Mouse (Mus musculus) neural tube, embryonic 15.5 days (tissue): ENCODE data around the gene Dock7. TPM values are rescaled to one million over a fixed set of nuclear protein-coding genes. Genes with fewer than 3 reads are reported as not detected.

Experiments used
- ATAC-seq: fragments of 200-750 bp; cut with Nextera tagmentation; 2 replicates; pipeline ENCODE4 v1.8.0; 2017; ENCODE audit warnings: mild to moderate bottlenecking, moderate TSS enrichment, moderate library complexity; ENCODE audit not compliant: low FRiP score
- H3K27ac ChIP-seq: fragments of 300-500 bp; sonication (generic); replicated peaks from 2 replicates; pipeline ENCODE4 v1.5.1; 2015; ENCODE audit warnings: mild to moderate bottlenecking, inconsistent platforms
- H3K27me3 ChIP-seq: fragments of 300-500 bp; sonication (generic); replicated peaks from 2 replicates; pipeline ENCODE4 v1.6.1; 2015; ENCODE audit warnings: inconsistent platforms
- H3K36me3 ChIP-seq: fragments of 300-500 bp; sonication (generic); 2 replicates; pipeline ENCODE4 v1.6.1; 2015; ENCODE audit warnings: inconsistent platforms
- H3K4me1 ChIP-seq: fragments of 300-500 bp; sonication (generic); 2 replicates; pipeline ENCODE4 v1.6.1; 2015; ENCODE audit warnings: inconsistent platforms
- H3K4me2 ChIP-seq: fragments of 300-500 bp; sonication (generic); 2 replicates; pipeline ENCODE4 v1.6.1; 2015; ENCODE audit warnings: inconsistent platforms, mild to moderate bottlenecking, moderate library complexity
- H3K4me3 ChIP-seq: fragments of 300-500 bp; sonication (generic); replicated peaks from 2 replicates; pipeline ENCODE4 v1.5.1; 2015; ENCODE audit warnings: mild to moderate bottlenecking, inconsistent platforms
- H3K9ac ChIP-seq: fragments of 300-500 bp; sonication (generic); replicated peaks from 2 replicates; pipeline ENCODE4 v1.6.1; 2015; ENCODE audit warnings: mild to moderate bottlenecking, inconsistent platforms
- H3K9me3 ChIP-seq: fragments of 300-500 bp; sonication (generic); replicated peaks from 2 replicates; pipeline ENCODE4 v1.6.1; 2016; ENCODE audit warnings: inconsistent platforms
- WGBS: fragments of 180-500 bp; shearing (Covaris S2); methylation state at CpG from one replicate; pipeline ENCODE4 v1.1.7; 2015; ENCODE audit warnings: mixed read lengths; 5-methylcytosine and 5-hydroxymethylcytosine counted together
- polyA plus RNA-seq: library from polyadenylated mRNA; unstranded; fragments of >200 nt; fragmentation: Nextera tagmentation; extraction: Ambion mirVana; gene quantifications from 2 replicates; pipeline ENCODE4 v1.2.1, GENCODE M21; 2015

The Dock7 gene
- polyA plus RNA-seq, 1 experiment from 2014 or later = 52.3 TPM

DNA sequence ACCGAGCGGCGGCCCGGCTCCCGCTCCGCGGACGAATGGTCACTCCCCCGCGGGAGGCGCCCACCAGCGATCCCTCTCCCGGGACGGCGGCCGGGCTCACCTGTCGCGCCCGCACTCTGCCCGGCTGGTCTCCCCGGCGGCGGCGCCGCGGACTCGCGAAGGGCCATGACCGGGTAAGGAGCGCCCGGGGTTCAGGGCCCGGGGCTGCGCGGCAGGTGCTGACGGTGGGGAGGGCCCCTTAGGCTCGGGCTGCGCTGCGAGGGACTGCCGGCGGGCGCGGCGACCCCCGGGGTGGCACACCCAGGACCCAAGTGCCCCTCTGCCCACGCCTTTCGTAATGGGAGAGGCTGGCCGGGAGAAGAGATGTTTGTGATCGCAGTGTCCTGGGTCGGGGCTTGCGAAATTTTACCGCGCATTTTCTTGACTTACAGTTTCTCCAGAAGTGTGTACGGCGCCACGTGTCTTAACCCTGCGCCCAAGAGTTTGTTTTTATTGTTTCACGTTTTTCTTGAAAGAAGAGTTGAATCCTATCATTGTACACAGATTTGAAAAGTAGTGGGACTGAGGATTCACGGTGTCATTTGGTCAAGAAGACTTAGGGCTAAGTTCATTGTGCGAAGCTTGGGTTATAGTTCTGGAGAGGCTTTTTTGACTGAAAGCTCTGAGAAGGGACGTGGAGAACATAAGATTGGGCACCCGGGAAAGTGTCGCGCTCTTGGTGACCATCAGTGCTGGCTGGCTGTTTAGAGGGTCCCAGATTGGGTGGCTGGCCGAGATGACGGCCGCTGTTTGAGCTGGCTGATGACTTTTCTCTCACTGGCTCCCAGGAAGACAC lies 196.4 kb downstream of the Dock7 start:
- peak; percentile 18 for ATAC-seq
- Histone ChIP-seq H3K9ac (peak overlapping the region; percentile 91), H3K36me3 (no peaks in the 10 kb centered on the region), H3K4me3 (peak overlapping the region; percentile 69), H3K27me3 (no peaks in the 10 kb centered on the region), H3K27ac (peak overlapping the region; percentile 100), H3K4me2 (peak overlapping the region; percentile 67), H3K4me1 (peaks cover 20% of the 10 kb centered on the region), H3K9me3 (no peaks in the 10 kb centered on the region)
- under 1% methylated on average over 55 of the region's 66 CpGs for WGBS

DNA sequence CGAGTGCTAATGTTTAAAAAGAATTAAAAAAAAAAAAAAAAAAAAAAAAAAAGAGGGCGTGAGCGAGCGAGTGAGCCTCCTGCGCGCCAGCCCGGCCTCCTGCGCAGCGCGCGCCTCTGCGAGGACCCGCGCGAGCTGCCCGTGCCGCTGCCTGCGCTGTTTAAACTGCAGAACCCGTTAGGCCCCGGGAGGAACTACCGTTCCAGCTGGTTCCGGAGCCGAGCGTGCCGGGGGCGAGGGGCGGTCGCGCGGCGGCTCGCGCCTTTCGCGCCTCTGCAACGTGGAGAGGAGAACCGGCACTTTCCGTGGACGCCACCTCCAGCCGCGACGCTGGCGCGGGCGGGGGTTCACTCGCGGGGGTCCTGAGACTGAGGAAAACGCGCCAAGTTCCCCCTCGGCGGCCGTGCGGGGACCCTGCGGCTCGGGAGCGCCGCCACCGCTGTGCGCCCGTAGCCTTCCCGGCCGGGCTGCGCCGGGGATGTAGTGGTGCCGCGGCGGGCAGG lies 197.1 kb downstream of the Dock7 start, which contains the start of gene Usp1:
Gene Usp1 (plus strand): TSS at position 243 of the 503 bp plus-strand sequence.
- Histone ChIP-seq H3K4me1 (peaks cover 20% of the 10 kb centered on the region), H3K9ac (peak within 1 kb of the TSS; percentile 91), H3K4me2 (peak within 1 kb of the TSS; percentile 67), H3K4me3 (peak within 1 kb of the TSS; percentile 69), H3K27ac (peak within 1 kb of the TSS; percentile 100), H3K36me3 (no peaks in the 10 kb centered on the region), H3K27me3 (no peaks in the 10 kb centered on the region), H3K9me3 (no peaks in the 10 kb centered on the region)
- WGBS = under 1% methylated on average over 64 of the region's 67 CpGs
- peak; percentile 71 for ATAC-seq

DNA sequence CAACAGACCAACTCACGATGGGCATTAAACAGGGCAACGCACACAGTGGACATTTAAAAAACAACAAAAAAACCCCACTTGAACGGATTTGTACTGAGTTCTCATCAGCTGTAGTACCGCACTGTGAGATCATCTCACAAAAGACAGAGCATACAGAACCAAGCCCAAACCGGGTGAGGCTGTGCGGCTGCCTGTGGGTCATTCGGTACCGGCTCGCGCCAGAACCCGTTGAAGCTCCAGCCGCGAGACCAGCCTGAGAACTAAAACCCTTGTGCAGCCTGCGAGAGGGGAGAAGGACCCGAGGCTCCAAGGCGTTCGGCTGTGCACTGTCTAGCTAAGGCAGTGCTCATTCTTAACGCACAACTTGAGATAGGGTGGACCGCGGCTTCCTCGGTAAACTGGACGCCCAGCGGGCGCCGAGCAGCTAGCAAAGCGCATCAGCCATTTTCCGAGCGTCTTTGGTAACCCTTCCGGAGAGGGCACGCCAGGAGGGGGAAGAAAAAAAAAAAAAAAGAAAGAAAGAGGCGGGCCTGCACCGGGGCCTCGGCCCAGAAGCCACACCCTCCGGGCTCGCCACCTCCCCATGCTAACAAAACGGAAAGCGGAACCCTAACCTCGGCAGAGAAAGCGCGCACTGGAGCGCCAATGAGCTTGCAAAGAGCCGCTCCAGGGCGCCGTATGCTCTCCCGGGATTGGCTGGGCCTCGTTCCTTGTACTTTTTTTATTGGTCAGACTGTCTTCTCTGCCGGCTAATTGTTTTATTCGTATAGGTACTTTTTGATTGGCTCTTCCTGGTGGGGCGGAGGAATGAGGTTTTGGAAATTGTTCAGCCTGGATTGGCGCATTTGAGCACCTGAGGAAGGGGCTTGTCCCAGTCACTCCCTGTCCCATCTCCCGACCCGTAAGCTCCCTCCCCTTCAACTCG lies 197.8 kb downstream of the Dock7 start:
- peak overlapping the region; percentile 100 for H3K27ac ChIP-seq
- H3K9ac ChIP-seq = peak overlapping the region; percentile 77
- no peaks in the 10 kb centered on the region for H3K9me3 ChIP-seq
- peaks cover 20% of the 10 kb centered on the region for H3K4me1 ChIP-seq
- peak overlapping the region; percentile 67 for H3K4me2 ChIP-seq
- H3K27me3 ChIP-seq = no peaks in the 10 kb centered on the region
- no peaks in the 10 kb centered on the region for H3K36me3 ChIP-seq
- peak overlapping the region; percentile 69 for H3K4me3 ChIP-seq
- ATAC-seq = peak; percentile 94
- under 1% methylated on average over 52 of the region's 53 CpGs for WGBS

DNA sequence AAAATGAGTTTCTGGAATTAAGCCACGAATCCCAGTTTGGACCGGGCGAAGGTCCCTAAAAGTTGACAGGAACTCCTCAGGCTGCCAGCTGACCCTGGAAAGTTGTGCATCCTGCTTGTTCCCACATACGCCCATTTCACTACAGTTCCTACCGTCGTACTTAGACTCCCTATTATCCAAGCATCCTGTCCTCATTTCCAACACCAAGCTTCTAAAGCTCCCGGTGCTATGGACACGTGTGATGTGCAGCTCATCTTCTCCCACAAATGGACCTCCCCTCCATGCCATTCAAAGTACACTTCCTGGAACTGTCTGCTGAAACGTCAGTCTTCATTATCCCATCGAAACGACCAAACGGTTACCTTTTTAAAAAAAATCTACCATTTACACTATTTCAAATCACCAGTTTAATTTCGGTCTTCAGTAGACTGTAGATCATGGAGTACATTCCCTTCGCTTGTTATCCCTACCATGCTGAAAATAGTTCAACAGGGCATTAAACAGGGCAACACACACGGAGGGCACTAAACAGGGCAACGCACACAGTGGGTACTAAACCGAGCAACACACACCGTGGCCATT lies 198.6 kb downstream of the Dock7 start:
- Histone ChIP-seq H3K4me1 (peaks cover 20% of the 10 kb centered on the region), H3K9ac (peak overlapping the region; percentile 77), H3K4me2 (peak overlapping the region; percentile 67), H3K27ac (peak overlapping the region; percentile 100), H3K4me3 (peak overlapping the region; percentile 69), H3K27me3 (no peaks in the 10 kb centered on the region), H3K9me3 (no peaks in the 10 kb centered on the region), H3K36me3 (no peaks in the 10 kb centered on the region)
- ATAC-seq = peak; percentile 6
- WGBS = 14% methylated on average over 18 of the region's 18 CpGs

DNA sequence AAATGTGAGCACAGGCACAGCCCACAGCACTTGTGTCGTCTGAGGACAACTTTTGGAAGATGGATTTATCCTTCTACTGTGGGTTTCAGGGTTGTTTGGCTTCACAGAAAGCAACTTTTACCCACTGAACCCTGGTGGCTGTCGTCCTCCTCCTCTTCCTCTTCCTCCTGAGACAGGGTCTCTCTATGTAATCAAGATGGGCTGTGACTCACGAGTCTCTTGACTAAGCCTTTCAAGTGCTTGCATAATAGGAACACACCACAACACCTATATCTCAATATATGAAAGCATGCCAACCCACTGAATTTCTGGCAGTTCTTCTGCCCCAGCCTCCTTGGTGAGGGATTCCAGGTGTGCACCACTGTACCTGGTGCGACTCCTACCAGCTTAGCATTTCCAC lies 199.8 kb downstream of the Dock7 start:
- H3K9me3 ChIP-seq = no peaks in the 10 kb centered on the region
- 92% methylated on average over 4 of the region's 4 CpGs for WGBS
- no peak overlapping the region for H3K4me2 ChIP-seq
- no peak overlapping the region for H3K4me3 ChIP-seq
- H3K36me3 ChIP-seq = no peaks in the 10 kb centered on the region
- H3K27me3 ChIP-seq = no peaks in the 10 kb centered on the region
- no peak overlapping the region for H3K27ac ChIP-seq
- peaks cover 20% of the 10 kb centered on the region for H3K4me1 ChIP-seq
- ATAC-seq = no peak
- H3K9ac ChIP-seq = no peak overlapping the region

DNA sequence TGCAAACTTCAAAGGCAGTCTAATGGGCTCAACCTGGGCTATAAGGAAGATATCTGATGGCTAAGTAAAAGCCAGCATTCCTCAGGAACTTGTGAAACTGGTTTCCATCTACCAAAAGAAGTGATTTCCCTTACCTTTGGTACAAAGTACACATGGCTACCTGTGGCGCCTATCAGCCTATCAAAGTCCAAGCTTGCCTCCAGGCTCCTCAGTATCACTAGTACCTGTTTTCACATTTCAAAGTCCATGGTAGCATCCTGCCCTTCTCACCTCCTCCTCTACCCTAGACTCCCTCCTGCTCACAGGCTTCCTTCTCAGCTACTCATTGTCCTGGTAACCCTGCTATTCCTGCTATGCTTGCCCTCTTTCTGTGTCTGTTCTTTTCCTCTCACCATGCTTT lies 202.5 kb downstream of the Dock7 start:
- WGBS = 86% methylated on average over 1 of the region's 1 CpGs
- H3K4me1 ChIP-seq = peaks cover 8% of the 10 kb centered on the region
- no peaks in the 10 kb centered on the region for H3K27me3 ChIP-seq
- H3K36me3 ChIP-seq = no peaks in the 10 kb centered on the region
- H3K4me2 ChIP-seq = no peak overlapping the region
- H3K4me3 ChIP-seq = no peak overlapping the region
- ATAC-seq = no peak
- H3K9ac ChIP-seq = no peak overlapping the region
- no peaks in the 10 kb centered on the region for H3K9me3 ChIP-seq
- no peak overlapping the region for H3K27ac ChIP-seq

DNA sequence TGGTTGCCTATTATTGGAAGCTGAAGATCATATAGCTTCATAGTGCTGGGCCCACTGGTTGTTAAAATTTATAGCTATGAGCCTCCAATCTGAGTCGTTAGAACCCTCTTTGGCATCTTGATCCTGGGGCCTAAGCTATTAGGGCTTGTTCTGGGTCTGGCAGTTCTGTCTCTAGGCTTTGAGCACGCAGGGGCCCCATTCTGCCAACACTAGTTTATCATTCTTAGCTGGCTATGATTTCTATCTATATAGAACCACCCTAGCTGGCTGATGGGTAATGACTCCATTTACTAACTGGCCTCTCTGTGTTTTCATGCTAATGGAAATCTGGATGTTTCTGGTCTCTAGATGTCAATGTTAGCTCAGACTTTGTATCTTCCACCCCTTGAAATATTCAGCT lies 203.0 kb downstream of the Dock7 start:
- H3K27ac ChIP-seq = no peak overlapping the region
- no peak overlapping the region for H3K4me2 ChIP-seq
- H3K9ac ChIP-seq = no peak overlapping the region
- H3K36me3 ChIP-seq = no peaks in the 10 kb centered on the region
- no peak overlapping the region for H3K4me3 ChIP-seq
- ATAC-seq = no peak
- H3K27me3 ChIP-seq = no peaks in the 10 kb centered on the region
- H3K4me1 ChIP-seq = peaks cover 8% of the 10 kb centered on the region
- 40% methylated on average over 2 of the region's 2 CpGs for WGBS
- H3K9me3 ChIP-seq = no peaks in the 10 kb centered on the region

DNA sequence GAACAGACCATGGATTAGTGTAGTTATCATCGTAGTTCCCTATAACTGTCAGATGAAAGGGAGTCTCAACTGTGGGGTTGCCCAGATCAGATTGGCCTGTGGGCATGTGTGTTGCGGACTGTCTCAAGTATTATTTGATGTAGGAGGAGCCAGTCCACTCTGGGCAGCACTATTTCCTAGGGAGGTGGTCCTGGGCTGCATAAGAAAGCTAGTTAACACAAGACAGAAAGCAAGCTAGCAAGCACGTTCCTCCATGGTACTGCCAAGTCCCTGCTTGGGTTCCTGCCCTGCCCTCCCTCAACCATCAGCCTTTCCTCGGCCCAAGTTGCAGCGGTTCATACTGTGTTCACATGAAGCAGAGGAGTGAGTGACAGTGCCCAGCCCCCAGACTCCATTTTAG lies 210.5 kb downstream of the Dock7 start:
- H3K4me2 ChIP-seq = no peak overlapping the region
- H3K36me3 ChIP-seq = no peaks in the 10 kb centered on the region
- no peak for ATAC-seq
- no peaks in the 10 kb centered on the region for H3K9me3 ChIP-seq
- no peak overlapping the region for H3K9ac ChIP-seq
- H3K27me3 ChIP-seq = no peaks in the 10 kb centered on the region
- H3K4me1 ChIP-seq = no peaks in the 10 kb centered on the region
- no peak overlapping the region for H3K4me3 ChIP-seq
- no peak overlapping the region for H3K27ac ChIP-seq
- WGBS = 90% methylated on average over 5 of the region's 5 CpGs

DNA sequence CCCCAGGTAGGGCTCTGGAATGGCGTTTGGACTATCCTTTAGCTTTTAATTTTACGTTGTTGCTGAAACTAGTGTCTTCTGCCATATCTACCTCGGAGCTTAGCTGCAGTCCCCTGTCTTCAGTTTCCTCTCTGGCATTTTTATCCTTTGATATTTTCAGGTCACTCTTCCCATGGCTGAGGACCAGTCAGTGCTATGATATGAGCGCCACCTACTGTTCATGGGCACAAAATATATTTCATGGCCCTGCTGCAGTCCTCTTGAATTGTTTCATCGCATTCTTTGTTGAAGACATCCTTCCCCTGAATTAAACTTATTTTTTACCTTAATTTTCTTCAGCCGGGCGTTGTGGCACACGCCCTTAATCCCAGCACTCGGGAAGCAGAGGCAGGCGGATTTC lies 233.6 kb downstream of the Dock7 start:
- H3K9ac ChIP-seq = no peak overlapping the region
- no peaks in the 10 kb centered on the region for H3K27me3 ChIP-seq
- no peaks in the 10 kb centered on the region for H3K9me3 ChIP-seq
- H3K4me2 ChIP-seq = no peak overlapping the region
- ATAC-seq = peak; percentile 84; the same call in 1 of the 2 replicates
- no peaks in the 10 kb centered on the region for H3K36me3 ChIP-seq
- H3K4me1 ChIP-seq = no peaks in the 10 kb centered on the region
- 29% methylated on average over 10 of the region's 10 CpGs for WGBS
- no peak overlapping the region for H3K27ac ChIP-seq
- no peak overlapping the region for H3K4me3 ChIP-seq
